Mouse (Mus musculus) cerebellum, postnatal 14 days (tissue): ENCODE measurements around the gene P2rx7.

Experiments used
- DNase-seq, 2 experiments: peaks; one replicate each; pipeline ENCODE4 v3.0.0; 2021; ENCODE audit warnings: mixed read lengths in 2 of 2

Gene P2rx7

GRCm38 (mm10) chr5:122643701-122644100, at the start of gene P2rx7:
TSS of gene P2rx7 (plus strand) at chr5:122643911.
- peak; percentile 34 to 57 for DNase-seq

GRCm38 (mm10) chr5:122595470-122595869, 48.2 kb upstream of the P2rx7 start:
- no peak for DNase-seq

- DNase-seq: no peak
Measured at GRCm38 (mm10) chr5:122602233-122602632, 41.5 kb upstream of the P2rx7 start.

- no peak for DNase-seq
Measured at GRCm38 (mm10) chr5:122604894-122605293, 38.8 kb upstream of the P2rx7 start.

- no peak for DNase-seq
Measured at GRCm38 (mm10) chr5:122611651-122612050, 32.1 kb upstream of the P2rx7 start.

- peak; percentile 99 to 100 for DNase-seq
Measured at GRCm38 (mm10) chr5:122613908-122614732, 29.6 kb upstream of the P2rx7 start, which contains the start of gene Ift81. TSS of gene Ift81 (minus strand) at chr5:122614518.

GRCm38 (mm10) chr5:122617718-122618117, 26.0 kb upstream of the P2rx7 start:
- no peak for DNase-seq

- DNase-seq: no peak
Measured at GRCm38 (mm10) chr5:122619686-122620296, 23.9 kb upstream of the P2rx7 start.

GRCm38 (mm10) chr5:122621376-122621886, 22.3 kb upstream of the P2rx7 start:
- peak; percentile 66 to 79 for DNase-seq

- DNase-seq: no peak
Measured at GRCm38 (mm10) chr5:122622526-122622925, 21.2 kb upstream of the P2rx7 start.

- no peak for DNase-seq
Measured at GRCm38 (mm10) chr5:122623861-122624260, 19.9 kb upstream of the P2rx7 start.

GRCm38 (mm10) chr5:122624952-122625479, 18.7 kb upstream of the P2rx7 start:
- no peak for DNase-seq

GRCm38 (mm10) chr5:122625565-122626252, 18.0 kb upstream of the P2rx7 start:
- no peak for DNase-seq

- DNase-seq: peak; percentile 97 to 98
Measured at GRCm38 (mm10) chr5:122627243-122627642, 16.5 kb upstream of the P2rx7 start.

GRCm38 (mm10) chr5:122635228-122635627, 8.5 kb upstream of the P2rx7 start:
- DNase-seq: no peak

GRCm38 (mm10) chr5:122636308-122636707, 7.4 kb upstream of the P2rx7 start:
- no peak for DNase-seq

GRCm38 (mm10) chr5:122636958-122637357, 6.8 kb upstream of the P2rx7 start:
- peak; percentile 32 to 36 for DNase-seq

- no peak for DNase-seq
Measured at GRCm38 (mm10) chr5:122638296-122638695, 5.4 kb upstream of the P2rx7 start.

GRCm38 (mm10) chr5:122639517-122639916, 4.2 kb upstream of the P2rx7 start:
- DNase-seq: no peak

- DNase-seq: no peak
Measured at GRCm38 (mm10) chr5:122639986-122640385, 3.7 kb upstream of the P2rx7 start.

- no peak for DNase-seq
Measured at GRCm38 (mm10) chr5:122644111-122644607, 448 bp downstream of the P2rx7 start.

- DNase-seq: no peak
Measured at GRCm38 (mm10) chr5:122645290-122645689, 1.6 kb downstream of the P2rx7 start.

- DNase-seq: no peak
Measured at GRCm38 (mm10) chr5:122646050-122646449, 2.3 kb downstream of the P2rx7 start.
